Mouse (Mus musculus) lung, postnatal 4 days (tissue): ENCODE measurements around the gene Dennd1b.

ENCODE experiments used
- DNase-seq, 2 experiments: peaks; one replicate each; pipeline ENCODE4 v3.0.0; 2021

The Dennd1b gene

DNA sequence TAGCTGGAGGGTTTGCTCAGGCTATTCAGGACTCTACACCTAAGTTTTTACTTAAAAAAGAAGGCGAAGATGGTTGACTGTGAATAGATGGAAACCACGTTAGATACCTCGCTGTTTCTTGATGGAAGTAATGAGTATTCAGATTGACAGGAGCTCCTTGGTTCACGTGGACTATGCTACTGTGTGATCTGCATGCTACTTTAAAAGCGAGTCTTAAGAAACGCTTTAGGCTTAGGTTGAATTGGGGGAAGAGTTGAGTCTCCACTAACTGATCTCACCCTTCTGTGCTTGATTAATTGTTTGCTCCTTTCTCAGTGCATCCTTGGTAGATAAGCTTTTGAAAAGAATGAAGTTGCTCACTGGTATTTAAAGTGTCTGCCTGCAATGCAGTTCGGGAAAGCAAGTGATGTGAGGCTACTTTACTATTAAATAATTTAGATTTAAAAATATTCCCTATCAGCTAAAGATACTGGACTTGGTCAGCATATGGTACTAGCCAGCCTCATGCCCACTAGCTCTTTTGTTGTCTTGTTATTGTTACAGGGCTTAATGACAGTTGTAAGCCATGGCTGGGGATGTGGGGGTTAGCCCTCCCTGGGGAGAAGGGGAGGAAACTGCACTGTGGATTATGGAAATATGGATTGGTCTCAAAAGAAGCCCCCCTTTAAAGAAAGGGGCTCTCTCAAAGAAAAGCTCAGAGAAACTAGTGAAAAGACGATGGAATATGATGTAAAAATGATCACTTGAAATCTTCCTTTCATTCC is 62.8 kb downstream of the Dennd1b start:
- no peak for DNase-seq

DNA sequence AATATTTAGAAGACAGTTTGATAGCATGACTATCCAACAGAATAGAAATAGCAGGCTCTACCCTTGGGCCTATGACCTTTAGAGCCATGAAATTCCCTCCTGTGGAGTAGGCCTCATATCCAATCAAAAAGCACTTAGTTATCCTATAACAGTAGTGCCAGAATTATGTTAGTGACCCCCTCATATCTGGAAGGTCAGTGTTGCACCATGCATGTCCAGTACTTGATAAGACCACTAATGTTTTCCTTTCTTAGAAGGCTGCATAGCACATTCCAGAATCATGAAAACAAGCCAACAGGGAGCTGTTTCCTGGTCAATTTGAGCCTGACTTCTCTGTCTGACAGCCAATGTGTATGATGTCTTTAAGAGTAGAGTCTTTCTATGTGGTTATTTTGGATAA is 66.3 kb downstream of the Dennd1b start:
- DNase-seq, result no peak

DNA sequence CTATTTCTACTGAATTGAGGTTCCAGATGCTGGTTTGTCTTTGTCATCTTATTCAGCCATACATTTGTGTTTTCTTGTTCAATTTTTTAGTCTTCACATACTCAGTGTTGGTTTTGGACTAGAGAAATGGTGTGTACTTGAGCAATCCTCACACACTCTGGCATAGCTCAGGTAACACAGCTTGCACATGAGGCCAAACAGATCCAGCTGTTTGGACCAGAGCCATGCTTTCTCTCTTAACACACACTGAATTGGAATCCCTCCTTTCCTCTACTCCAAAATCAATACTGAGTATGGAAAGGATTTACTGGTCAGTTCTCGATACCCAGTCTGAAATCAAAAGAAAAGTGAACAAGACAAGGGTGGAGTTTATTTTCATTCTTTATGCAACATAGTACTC is 69.2 kb downstream of the Dennd1b start:
- DNase-seq, result no peak

DNA sequence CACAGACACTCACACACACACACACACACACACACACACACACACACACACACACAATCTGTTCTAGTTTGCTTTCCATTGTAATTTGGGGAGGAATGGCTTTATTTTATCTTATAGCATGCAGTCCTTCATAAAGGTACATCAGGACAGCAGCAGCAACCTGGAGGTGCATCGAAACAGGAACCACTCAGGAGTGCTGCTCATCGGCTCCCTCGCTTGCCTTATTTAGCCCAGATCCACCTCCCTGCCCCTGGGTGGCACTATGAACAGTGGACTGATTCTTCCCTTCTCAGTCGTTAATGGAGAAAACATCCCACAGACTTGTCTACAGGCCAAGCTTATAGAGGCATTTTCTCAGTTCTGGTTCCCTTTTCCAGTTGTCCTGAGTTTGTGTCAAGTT is 71.9 kb downstream of the Dennd1b start:
- no peak for DNase-seq

DNA sequence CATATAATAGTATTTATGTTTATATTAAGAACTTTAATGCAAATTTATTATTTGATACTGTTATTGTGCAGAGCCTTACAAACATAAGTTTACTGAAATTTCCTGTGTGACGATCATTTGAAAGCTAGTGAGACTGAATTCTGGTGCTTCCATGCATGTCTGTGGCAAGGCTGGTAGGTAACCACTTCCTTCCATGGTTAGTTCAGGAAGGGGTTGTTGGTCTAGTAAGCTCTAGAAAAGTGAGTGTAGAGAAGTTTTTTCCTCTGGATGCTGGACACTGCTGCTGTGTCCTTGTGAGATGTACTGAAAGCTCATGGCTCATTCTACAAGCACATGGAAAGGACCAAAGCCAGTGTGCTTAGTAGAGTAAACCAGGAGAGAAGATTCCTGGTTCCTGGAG is 73.1 kb downstream of the Dennd1b start:
- no peak for DNase-seq

- DNase-seq, result no peak
These were observed 73.7 kb downstream of the Dennd1b start for GRCm38 (mm10) chr1:139036768-139037507.

- no peak for DNase-seq
These were observed 74.8 kb downstream of the Dennd1b start for GRCm38 (mm10) chr1:139038074-139038473.

DNA sequence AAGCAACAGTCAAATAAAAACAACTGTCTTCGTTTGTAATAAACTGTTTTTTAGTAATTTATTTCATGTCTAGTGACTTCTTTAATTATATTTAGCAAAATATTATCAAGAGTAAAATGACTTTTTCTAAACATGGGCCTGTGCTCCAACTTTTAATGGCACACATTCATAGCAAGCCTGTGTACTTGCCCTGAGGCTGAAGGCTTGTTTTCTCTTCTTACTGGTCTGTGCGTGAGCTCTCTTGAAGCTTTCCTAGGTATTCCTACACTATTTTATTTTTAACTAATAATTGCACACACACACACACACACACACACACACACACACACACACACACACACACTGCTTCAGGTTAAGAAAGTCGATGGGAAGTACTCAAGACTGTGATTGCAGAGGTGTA is 75.4 kb downstream of the Dennd1b start:
- no peak for DNase-seq

DNA sequence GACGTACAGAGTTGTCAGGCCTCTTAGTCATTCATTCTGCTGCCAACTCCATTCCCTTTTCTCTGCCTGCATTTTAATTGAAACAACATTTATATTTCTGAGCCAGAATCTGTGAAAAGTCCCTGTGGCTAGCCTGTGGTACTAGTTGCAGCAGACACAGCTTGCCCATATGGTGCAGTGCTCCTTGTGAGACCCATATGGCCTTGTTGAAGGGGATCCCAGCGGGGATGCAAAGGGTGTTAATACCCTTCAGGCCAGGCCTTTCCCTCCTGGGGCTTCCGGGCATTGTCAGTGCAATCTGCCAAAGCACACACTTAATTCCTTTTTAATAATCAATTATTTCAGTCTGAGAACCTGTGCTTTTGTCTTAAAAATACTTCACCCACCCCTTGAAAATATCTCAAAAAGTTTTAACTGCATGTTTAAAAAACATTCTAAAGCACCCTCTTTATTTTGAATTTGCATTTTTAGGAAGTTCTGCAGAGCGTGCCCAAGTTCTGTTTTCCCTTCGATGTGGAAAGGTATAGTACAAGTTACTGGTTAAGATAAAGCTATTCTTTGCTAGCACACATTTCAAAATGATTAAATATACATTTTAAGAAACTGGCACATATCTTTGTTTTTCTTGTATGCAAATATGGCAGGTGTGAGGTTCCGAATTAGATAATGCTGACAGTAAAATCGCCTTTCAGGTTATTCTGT is 76.4 kb downstream of the Dennd1b start:
- no peak for DNase-seq

DNA sequence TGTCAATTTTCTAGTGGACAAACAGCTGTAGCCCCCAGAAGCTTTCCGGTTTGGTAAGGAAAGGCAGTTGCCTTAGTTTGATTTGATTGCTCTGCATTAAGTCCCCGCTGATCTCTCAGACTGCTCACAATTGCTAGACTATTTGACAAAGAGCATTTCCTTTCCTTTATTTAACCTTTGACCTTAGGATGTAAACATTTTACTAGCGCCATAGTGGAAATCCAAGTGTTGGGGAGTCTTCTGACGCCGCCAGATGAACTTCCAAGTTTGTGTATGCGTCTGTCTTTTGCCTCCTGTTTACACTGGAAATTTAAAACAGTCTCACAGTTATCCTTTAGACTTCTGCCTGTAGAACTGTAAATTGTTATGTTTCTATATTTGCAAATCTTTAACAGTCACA is 85.8 kb downstream of the Dennd1b start:
- DNase-seq, result no peak

DNA sequence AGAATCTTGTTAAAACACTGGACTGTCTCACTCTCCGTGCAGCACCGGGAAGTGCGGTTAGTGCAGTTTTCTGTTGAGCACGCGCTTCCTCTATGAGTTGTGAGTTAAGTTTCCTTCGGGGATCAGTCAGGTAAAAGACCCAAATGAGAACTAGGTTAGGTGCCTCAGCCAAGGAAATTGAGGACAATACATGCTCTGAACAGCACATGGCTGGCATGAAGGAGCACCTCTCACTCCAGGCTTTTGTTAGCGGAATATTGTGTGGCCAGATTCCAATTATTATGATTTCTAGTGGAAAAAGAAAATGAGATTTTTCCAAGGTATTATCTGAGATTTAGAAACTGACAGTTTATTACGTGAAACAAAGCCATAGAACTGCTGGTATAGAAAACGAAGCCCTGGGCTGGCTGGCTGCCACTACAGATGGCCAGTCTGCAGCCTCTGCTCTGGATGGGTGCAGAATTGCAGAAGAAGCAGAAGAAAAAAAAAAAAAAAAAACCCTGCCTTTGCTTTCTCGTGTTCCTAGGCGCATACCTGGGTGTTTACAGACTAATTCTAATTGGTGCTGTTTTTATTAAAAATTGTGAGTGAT is 86.7 kb downstream of the Dennd1b start:
- peak in 1 of 2 experiments; percentile 25 for DNase-seq

GRCm38 (mm10) chr1:139053003-139053402 is 89.8 kb downstream of the Dennd1b start:
- DNase-seq, result no peak

DNA sequence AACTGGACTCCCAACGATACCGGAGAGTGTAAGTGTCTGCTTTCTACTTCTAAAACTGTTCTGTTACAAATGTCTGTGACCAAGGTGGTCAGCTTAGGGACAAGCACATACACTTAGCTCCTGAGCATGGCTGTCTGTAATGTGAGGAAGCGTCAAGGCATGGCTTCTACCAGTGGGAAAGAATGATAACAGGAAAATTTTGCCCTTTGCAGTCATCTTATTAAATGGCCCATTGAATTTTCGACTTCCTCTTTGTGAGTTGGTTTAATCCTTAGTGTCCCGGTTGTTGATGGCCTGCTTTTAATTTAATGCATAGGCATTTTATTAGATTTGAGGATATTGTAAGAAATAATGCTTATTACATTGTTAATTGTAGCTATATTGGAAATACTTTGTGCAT is 97.1 kb downstream of the Dennd1b start:
- DNase-seq, result no peak

DNA sequence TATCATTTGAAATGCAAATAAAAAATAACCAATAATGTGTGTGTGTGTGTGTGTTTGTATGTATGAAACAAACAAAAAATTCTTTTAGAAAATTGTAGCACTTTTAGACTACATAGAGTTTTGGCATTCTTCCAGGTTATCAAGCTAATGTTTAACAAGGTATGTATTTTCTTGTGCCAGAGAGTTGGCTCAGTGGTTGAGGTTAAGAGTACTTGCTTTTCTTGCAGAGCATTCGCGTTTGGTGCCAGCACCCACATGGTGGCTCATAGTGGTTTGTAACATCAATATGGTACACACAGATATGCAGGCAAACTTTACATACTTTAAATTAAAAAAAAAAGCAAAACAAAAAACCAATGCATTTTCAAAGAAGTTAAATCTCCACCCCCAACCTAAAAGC is 101.5 kb downstream of the Dennd1b start:
- no peak for DNase-seq

- no peak for DNase-seq
These were observed 104.0 kb downstream of the Dennd1b start for GRCm38 (mm10) chr1:139067210-139067609.

DNA sequence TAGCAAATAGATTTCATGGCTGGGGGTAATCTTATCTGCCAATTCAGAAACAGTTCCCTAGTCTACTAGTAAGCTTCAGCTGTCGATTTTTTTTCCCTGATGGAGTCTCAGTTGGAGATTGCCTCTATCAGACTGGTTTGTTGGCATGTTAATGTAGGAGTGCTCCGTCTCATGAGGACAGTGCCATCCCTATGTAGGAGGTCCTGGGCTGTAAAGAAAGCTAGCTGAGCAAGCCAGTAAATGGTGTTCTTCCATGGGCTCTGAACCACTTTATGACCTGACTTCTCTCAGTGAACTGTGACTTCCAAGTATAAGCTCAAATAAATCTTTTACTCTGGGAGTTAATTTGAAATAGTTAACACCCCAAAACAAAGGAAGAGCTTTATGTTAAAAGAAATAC is 107.8 kb downstream of the Dennd1b start:
- DNase-seq, result no peak

- peak; percentile 22 to 66 for DNase-seq
These were observed 112.4 kb downstream of the Dennd1b start for GRCm38 (mm10) chr1:139075671-139076070.

GRCm38 (mm10) chr1:139077989-139078388 is 114.8 kb downstream of the Dennd1b start:
- no peak for DNase-seq

DNA sequence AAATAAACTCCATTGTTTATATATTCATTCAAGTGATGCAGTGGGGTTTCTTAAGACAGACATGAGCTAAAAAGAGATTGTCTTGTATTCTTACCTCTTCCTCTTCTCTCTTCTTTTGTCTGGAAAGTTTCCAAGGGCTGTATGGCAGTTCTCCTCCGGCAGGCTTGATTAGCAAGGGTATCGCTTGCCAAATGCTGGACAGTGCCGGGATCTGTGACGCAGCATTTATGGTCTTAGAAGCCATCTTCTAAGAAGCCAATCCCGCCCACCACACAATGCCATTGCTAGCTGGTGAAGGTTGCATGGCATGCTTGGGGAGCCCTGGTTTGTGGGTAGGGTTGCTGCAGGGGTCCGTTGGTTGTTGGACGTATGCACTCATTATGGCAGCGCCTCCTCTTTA is 115.8 kb downstream of the Dennd1b start:
- peak in 1 of 2 experiments; percentile 25 for DNase-seq

DNA sequence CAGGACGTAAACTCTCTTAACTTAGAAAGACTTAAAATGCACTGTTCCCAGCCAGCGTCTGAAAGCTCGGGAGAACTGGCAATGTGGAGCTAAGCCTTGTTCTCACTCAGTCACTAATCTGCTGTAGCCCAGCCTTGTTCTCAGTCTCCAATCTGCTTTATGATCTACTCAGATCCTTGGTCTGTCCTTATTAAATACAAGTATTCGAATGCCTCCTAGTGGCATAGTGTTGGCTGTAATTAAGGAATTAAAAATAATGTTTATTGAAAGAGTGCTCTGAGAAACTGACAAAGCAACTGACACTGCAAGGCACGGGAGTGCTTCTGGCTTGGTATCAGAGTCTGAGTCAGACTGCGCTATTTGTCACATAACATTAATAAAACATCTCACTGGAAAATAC is 116.3 kb downstream of the Dennd1b start:
- no peak for DNase-seq

DNA sequence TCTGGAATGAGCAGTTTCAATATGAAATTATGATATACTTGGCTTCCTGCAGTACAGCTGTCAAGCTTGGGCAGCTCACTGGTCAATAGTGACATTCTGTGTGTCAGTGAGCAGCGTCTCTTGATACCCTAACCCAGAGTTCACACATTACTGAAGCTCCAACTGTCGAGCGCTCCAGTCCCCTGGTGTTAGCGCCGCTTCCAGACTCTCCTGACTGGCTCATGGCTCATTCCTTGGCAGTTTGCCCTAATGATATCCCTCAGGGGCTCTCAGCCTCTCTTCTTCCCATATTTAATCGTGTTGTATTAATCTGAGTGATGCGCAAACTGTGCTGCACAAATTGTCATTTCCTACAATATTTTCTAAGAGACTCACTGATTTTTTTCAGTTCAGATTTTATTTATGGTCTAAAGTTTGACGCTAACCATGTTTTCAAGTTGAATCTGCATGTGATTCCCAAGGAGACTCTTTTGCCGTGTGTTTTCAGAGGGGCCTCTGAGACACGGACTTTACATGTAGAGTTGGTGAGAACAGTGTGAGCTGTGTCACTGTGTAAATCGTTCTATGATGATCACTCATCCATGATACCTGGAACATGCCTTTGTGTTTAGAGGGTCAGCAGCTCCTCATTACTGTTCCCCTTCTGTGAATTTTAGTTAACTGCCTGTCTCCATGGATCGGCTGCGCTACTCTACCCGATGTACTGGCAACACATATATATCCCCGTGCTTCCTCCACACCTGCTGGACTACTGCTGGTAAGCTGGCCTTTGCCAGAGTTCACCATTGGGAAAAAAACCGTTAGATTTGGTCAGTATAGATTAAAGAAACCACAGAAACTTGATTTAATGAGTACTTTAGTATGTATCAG is 117.5 kb downstream of the Dennd1b start:
- DNase-seq, result no peak

- DNase-seq, result no peak
These were observed 120.1 kb downstream of the Dennd1b start for GRCm38 (mm10) chr1:139083382-139083781.
